Mouse (Mus musculus) forebrain, embryonic 13.5 days (tissue): Measurements from ENCODE around the gene St14. TPM values are rescaled to one million over a fixed set of nuclear protein-coding genes. Genes with fewer than 3 reads are reported as not detected.
"Not testable (repeated sequence)": the region's sequence is repeated elsewhere in the genome, so short reads cannot be mapped to it uniquely, and the experiment has no call there.

Experiments used
- ATAC-seq: fragments of 200-750 bp; cut with Nextera tagmentation; 2 replicates; pipeline ENCODE4 v1.8.0; 2017
- H3K27ac ChIP-seq: fragments of 300-500 bp; sonication (generic); 2 replicates; pipeline ENCODE4 v1.5.1; 2015; ENCODE audit warnings: inconsistent platforms, mild to moderate bottlenecking, moderate library complexity
- H3K27me3 ChIP-seq: fragments of 300-500 bp; sonication (generic); 2 replicates; pipeline ENCODE4 v1.6.1; 2015; ENCODE audit warnings: mild to moderate bottlenecking, inconsistent platforms
- H3K36me3 ChIP-seq: fragments of 300-500 bp; sonication (generic); 2 replicates; pipeline ENCODE4 v1.6.1; 2015; ENCODE audit warnings: mild to moderate bottlenecking, inconsistent platforms; ENCODE audit not compliant: poor library complexity, severe bottlenecking
- H3K4me1 ChIP-seq: fragments of 300-500 bp; sonication (generic); 2 replicates; pipeline ENCODE4 v1.6.1; 2015; ENCODE audit warnings: inconsistent platforms
- H3K4me2 ChIP-seq: fragments of 300-500 bp; sonication (generic); 2 replicates; pipeline ENCODE4 v1.6.1; 2015; ENCODE audit warnings: inconsistent platforms, mild to moderate bottlenecking, moderate library complexity
- H3K4me3 ChIP-seq: fragments of 300-500 bp; sonication (generic); 2 replicates; pipeline ENCODE4 v1.5.1; 2015; ENCODE audit warnings: mild to moderate bottlenecking, inconsistent platforms
- H3K9ac ChIP-seq: fragments of 300-500 bp; sonication (generic); 2 replicates; pipeline ENCODE4 v1.6.1; 2015; ENCODE audit warnings: mild to moderate bottlenecking, inconsistent platforms
- H3K9me3 ChIP-seq: fragments of 300-500 bp; sonication (generic); replicated peaks from 2 replicates; pipeline ENCODE4 v1.6.1; 2016; ENCODE audit warnings: inconsistent platforms
- WGBS: fragments of 180-500 bp; shearing (Covaris S2); methylation state at CpG from one replicate; pipeline ENCODE4 v1.1.7; 2015; 5-methylcytosine and 5-hydroxymethylcytosine counted together
- polyA plus RNA-seq: library from polyadenylated mRNA; unstranded; fragments of >200 nt; fragmentation: Nextera tagmentation; extraction: Ambion mirVana; gene quantifications from 2 replicates; pipeline ENCODE4 v1.2.1, GENCODE M21; 2015

The St14 gene
- polyA plus RNA-seq, 1 experiment from 2014 or later, result 0.21 TPM

GRCm38 (mm10) chr9:31080726-31081125 lies 50.9 kb downstream of the St14 start:
- Histone ChIP-seq H3K36me3 (no peaks in the 10 kb centered on the region), H3K4me2 (no peak overlapping the region), H3K9me3 (no peaks in the 10 kb centered on the region), H3K4me1 (0 out of 2 replicates have a peak, but pooled peaks cover 7% of the 10 kb centered on the region), H3K27me3 (0 out of 2 replicates have a peak, but pooled peaks cover 6% of the 10 kb centered on the region), H3K27ac (no peak overlapping the region), H3K9ac (no peak overlapping the region), H3K4me3 (no peak overlapping the region)
- no peak for ATAC-seq
- 81% methylated on average over 6 of the region's 6 CpGs for WGBS

- Histone ChIP-seq H3K27me3 (no peaks in the 10 kb centered on the region), H3K9me3 (no peaks in the 10 kb centered on the region), H3K9ac (no peak overlapping the region), H3K4me1 (no peaks in the 10 kb centered on the region), H3K36me3 (no peaks in the 10 kb centered on the region; the same call in 1 of the 2 replicates), H3K4me2 (no peak overlapping the region), H3K27ac (no peak overlapping the region), H3K4me3 (no peak overlapping the region)
- 84% methylated on average over 10 of the region's 10 CpGs for WGBS
- no peak for ATAC-seq
Measured at GRCm38 (mm10) chr9:31074836-31075235, 56.8 kb downstream of the St14 start.

- no peaks in the 10 kb centered on the region for H3K4me1 ChIP-seq
- H3K9me3 ChIP-seq, result no peaks in the 10 kb centered on the region
- H3K4me3 ChIP-seq, result no peak overlapping the region
- 85% methylated on average over 7 of the region's 7 CpGs for WGBS
- no peak overlapping the region for H3K27ac ChIP-seq
- H3K36me3 ChIP-seq, result peaks cover under 1% of the 10 kb centered on the region; the same call in 1 of the 2 replicates
- no peaks in the 10 kb centered on the region for H3K27me3 ChIP-seq
- no peak overlapping the region for H3K9ac ChIP-seq
- no peak overlapping the region for H3K4me2 ChIP-seq
- ATAC-seq, result no peak
Measured at GRCm38 (mm10) chr9:31073797-31074196, 57.9 kb downstream of the St14 start.

- no peak overlapping the region for H3K9ac ChIP-seq
- H3K4me1 ChIP-seq, result no peaks in the 10 kb centered on the region
- H3K4me3 ChIP-seq, result no peak overlapping the region
- no peaks in the 10 kb centered on the region for H3K27me3 ChIP-seq
- WGBS, result 93% methylated on average over 5 of the region's 5 CpGs
- peaks cover 6% of the 10 kb centered on the region; the same call in 1 of the 2 replicates for H3K36me3 ChIP-seq
- H3K9me3 ChIP-seq, result no peaks in the 10 kb centered on the region
- ATAC-seq, result no peak
- H3K4me2 ChIP-seq, result no peak overlapping the region
- no peak overlapping the region for H3K27ac ChIP-seq
Measured at GRCm38 (mm10) chr9:31072256-31072655, 59.4 kb downstream of the St14 start.

GRCm38 (mm10) chr9:31070706-31071105 lies 60.9 kb downstream of the St14 start:
- H3K27ac ChIP-seq, result no peak overlapping the region
- ATAC-seq, result no peak

GRCm38 (mm10) chr9:31058723-31059122 lies 72.9 kb downstream of the St14 start:
- Histone ChIP-seq H3K4me3 (no peak overlapping the region), H3K36me3 (peaks cover 30% of the 10 kb centered on the region), H3K4me2 (no peak overlapping the region), H3K27ac (no peak overlapping the region), H3K27me3 (no peaks in the 10 kb centered on the region), H3K4me1 (no peaks in the 10 kb centered on the region), H3K9ac (no peak overlapping the region), H3K9me3 (no peaks in the 10 kb centered on the region)
- WGBS, result 92% methylated on average over 2 of the region's 2 CpGs
- ATAC-seq, result no peak

More at GRCm38 (mm10) chr9:31070706-31071105, 60.9 kb downstream of the St14 start:
- Histone ChIP-seq H3K9ac (no peak overlapping the region), H3K4me1 (no peaks in the 10 kb centered on the region), H3K4me3 (no peak overlapping the region), H3K9me3 (no peaks in the 10 kb centered on the region), H3K36me3 (peaks cover 16% of the 10 kb centered on the region), H3K27me3 (no peaks in the 10 kb centered on the region), H3K4me2 (no peak overlapping the region)
- WGBS, result 98% methylated on average over 8 of the region's 8 CpGs

GRCm38 (mm10) chr9:31051509-31051908 lies 80.1 kb downstream of the St14 start:
- ATAC-seq, H3K9ac ChIP-seq: not testable (repeated sequence)

GRCm38 (mm10) chr9:31050208-31050607 lies 81.4 kb downstream of the St14 start:
- ATAC-seq, result no peak
- Histone ChIP-seq H3K36me3 (0 out of 2 replicates have a peak, but pooled peaks cover 6% of the 10 kb centered on the region), H3K27me3 (no peaks in the 10 kb centered on the region), H3K4me2 (no peak overlapping the region), H3K4me1 (no peaks in the 10 kb centered on the region), H3K4me3 (no peak overlapping the region), H3K9ac (no peak overlapping the region), H3K9me3 (no peaks in the 10 kb centered on the region), H3K27ac (no peak overlapping the region)
- 96% methylated on average over 5 of the region's 5 CpGs for WGBS

More at GRCm38 (mm10) chr9:31051509-31051908, 80.1 kb downstream of the St14 start:
- H3K36me3 ChIP-seq, H3K4me2 ChIP-seq, H3K9me3 ChIP-seq, H3K27me3 ChIP-seq, H3K4me1 ChIP-seq, H3K4me3 ChIP-seq, H3K27ac ChIP-seq: not testable (repeated sequence)
- 95% methylated on average over 6 of the region's 6 CpGs for WGBS

Other genes with a start within 250 kb of the St14 start
- gene Adamts15, start 209.4 kb downstream of the St14 start, polyA plus RNA-seq, result 1.6 and 1.9 TPM in 2 replicates
- 0.40 and 0.65 TPM in 2 replicates for gene Adamts8, start 189.3 kb downstream of the St14 start, polyA plus RNA-seq
- 4.4 and 5.1 TPM in 2 replicates for gene Zbtb44, start 101.2 kb downstream of the St14 start, polyA plus RNA-seq
- gene Aplp2, start 80.0 kb upstream of the St14 start, polyA plus RNA-seq, result 181 and 195 TPM in 2 replicates
- 8.6 and 8.8 TPM in 2 replicates for gene Prdm10, start 148.7 kb upstream of the St14 start, polyA plus RNA-seq